Mouse (Mus musculus): Measurements from ENCODE around the gene Hadh.

Gene Hadh

GRCm38 (mm10) chr3:131218636-131219390 is 53.1 kb downstream of the Hadh start:
- peak; percentile 62 for DNase-seq (ENCODE audit: low spot score)

DNA sequence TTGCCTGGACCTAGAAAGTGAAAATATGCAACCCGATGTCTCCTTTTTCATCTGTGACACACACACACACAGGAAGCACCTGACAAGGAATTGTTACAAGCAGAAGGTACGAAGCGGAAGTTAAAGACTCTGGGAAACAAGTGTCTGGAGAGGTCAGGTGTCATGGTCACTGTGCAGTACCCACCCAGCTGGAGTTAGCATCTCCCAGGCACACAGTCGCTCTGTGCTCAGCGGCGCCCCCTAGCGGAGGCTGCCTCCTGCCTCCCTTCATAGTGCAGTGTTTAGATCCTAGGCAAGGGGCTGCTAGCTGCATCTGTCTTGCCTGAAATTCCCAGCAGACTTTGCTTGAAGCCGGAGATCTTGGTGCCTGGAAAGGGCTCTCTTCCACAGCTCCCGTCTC is 57.1 kb downstream of the Hadh start:
- DNase-seq (ENCODE audit: low spot score) = peak; percentile 55

GRCm38 (mm10) chr3:131214060-131214658 is 57.7 kb downstream of the Hadh start:
- no peak for DNase-seq (ENCODE audit: low spot score)

DNA sequence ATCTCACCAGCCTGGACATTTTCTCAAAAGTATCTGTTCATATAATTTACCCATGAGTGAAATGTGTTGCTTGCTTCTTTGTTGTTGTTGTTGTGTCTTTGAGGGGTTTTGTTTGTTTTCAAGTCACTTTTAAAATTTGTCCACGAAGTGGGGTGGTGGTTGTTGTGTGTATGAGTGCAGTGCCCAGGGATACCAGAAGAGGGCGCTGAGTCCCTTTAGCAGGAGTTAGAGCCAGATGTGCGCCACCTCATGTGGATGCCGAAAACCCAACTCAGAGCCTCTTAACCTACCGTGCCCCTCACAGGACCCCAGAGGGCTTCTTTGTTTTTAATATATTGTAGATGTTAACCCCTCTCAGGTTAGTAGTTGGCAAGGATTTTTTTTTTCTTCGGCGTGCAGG is 59.7 kb downstream of the Hadh start:
- DNase-seq (ENCODE audit: low spot score) = no peak

GRCm38 (mm10) chr3:131208265-131208891 is 63.5 kb downstream of the Hadh start:
- no peak for DNase-seq (ENCODE audit: low spot score)

DNA sequence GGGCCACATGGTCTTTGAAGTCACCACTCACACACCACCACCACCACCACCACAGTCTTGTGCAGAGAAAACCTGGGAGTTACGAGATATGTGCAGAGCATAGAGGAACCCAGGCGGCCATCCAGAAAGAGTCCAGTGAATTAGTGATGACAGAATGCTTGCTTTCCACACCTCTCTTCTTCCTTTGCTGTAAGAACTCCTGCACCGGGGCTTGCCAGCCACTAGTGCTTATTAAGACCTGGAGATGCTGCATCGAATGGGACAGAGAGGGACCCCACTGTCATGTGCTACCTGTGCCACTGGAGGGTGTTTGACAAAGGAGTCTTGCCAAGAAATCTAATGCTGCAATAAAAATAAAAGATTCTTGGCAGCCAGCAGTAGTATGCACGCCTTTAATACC is 64.1 kb downstream of the Hadh start:
- DNase-seq (ENCODE audit: low spot score) = no peak

DNA sequence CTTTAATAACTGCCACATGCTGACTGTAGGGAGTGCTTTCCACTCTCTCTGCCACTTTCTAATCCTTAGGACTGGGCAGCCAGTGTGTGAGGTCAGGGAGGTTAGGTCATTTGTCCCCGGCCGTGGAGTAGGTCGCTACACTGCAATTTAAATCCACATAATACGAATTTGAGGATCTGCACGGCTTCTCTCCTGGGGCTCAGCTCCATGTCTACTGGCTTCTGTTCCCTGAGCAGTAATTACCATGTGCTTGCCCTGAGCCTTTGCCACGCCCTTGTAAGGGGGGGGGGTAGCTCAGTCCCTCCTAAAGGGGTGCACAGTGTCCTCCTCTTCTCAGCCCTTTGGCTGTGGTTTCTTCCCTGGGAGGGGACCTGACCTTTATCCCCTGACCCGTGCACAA is 69.6 kb downstream of the Hadh start:
- DNase-seq (ENCODE audit: low spot score) = peak; percentile 24

GRCm38 (mm10) chr3:131199590-131200288 is 72.2 kb downstream of the Hadh start:
- no peak for DNase-seq (ENCODE audit: low spot score)

GRCm38 (mm10) chr3:131198991-131199390 is 72.9 kb downstream of the Hadh start:
- no peak for DNase-seq (ENCODE audit: low spot score)

GRCm38 (mm10) chr3:131196507-131197019 is 75.3 kb downstream of the Hadh start:
- DNase-seq (ENCODE audit: low spot score) = no peak

DNA sequence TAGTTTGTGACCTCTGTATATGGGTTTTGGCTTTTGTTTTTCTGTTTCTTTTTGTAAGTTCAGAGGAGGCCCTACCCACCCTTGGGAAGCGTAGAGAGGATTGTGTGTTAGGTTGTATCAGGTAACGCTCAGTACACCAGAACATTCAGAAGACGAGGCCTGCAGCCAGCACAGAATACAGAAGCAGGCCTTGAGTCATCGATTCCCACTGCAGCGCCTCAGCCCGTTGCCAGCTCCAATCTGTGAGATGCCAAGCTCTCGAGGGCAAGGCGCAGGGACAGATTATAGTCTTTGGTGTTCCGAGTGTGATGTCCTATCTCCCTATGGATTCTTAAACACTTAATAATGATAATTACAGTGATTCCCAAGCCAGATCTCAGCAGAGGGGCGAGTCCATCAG is 75.9 kb downstream of the Hadh start:
- no peak for DNase-seq (ENCODE audit: low spot score)

GRCm38 (mm10) chr3:131191454-131191853 is 80.4 kb downstream of the Hadh start:
- no peak for DNase-seq (ENCODE audit: low spot score)

- no peak for DNase-seq (ENCODE audit: low spot score)
Measured at GRCm38 (mm10) chr3:131190671-131191367, 81.1 kb downstream of the Hadh start.

DNA sequence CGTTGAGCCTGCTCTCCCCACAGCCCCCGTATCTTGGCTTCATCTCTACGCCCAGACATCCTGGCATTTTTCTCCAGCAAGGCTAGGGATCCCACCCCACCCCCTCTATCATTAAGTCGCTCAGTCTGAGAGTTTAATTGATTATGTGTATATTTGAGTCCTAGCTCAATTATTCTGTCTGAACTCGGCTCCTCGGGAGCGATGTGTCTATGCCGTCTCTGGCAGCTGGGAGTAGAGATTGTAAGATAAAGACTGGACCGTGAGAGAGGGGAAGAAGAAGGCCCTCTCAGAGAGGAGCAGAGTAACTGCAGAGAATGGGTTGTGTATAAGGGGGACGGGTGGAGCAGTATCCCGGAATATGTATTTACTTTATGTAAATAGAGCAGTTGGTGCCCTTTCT is 81.7 kb downstream of the Hadh start:
- DNase-seq (ENCODE audit: low spot score) = no peak

- no peak for DNase-seq (ENCODE audit: low spot score)
Measured at GRCm38 (mm10) chr3:131186193-131186592, 85.7 kb downstream of the Hadh start.
